8 mouse cellular contexts compared by ENCODE assay signal in genomic region chr7:49399314-49399713, GRCm38 (mm10).
DNase-seq lines count a peak whose midpoint lies in the region; ATAC-seq and TF ChIP-seq lines count a peak whose summit lies in the region.

No protein-coding gene starts in this region.

- H3K79me2 ChIP-seq in C2C12 (ENCODE audit: control insufficient read depth, insufficient read depth) = no peaks in the 10 kb centered on the region

- ATAC-seq in neutrophil, adult 5-6 weeks (ENCODE audit: extremely low read depth, insufficient number of reproducible peaks, low FRiP score, poor library complexity, severe bottlenecking) = peak; percentile 60; the same call in 1 of the 2 replicates

- no peaks in the 10 kb centered on the region for H3K36me3 ChIP-seq in C2C12 (ENCODE audit: control insufficient read depth, insufficient read depth)

- 43% methylated on average over 2 of the region's 2 CpGs for WGBS in lung, adult 2 months

- no peak overlapping the region for H3ac ChIP-seq in C2C12 (ENCODE audit: control insufficient read depth, insufficient read length, low read depth)

- no peak overlapping the region for H3K4me3 ChIP-seq in C2C12 (ENCODE audit: insufficient read depth, poor library complexity, severe bottlenecking)
- no peak overlapping the region for H3K4me3 ChIP-seq in lung, adult 2 months (replicated peaks; ENCODE audit: extremely low read depth, low read depth, low read length)

- peaks cover 8% of the 10 kb centered on the region; the same call in 1 of the 2 replicates for H3K4me1 ChIP-seq in lung, adult 2 months (ENCODE audit: control insufficient read depth, insufficient read depth, low read length)

- no peak for TF ChIP-seq POLR2A in lung, adult 2 months (IDR thresholded peaks at IDR 0.05; ENCODE audit: borderline replicate concordance, extremely low read depth, low read depth, low read length)

- intact Hi-C loops in heart, postnatal 36 days (cut with DNase I) = loop anchor here (2.0 to 5.0 kb wide), 2 partner anchors 27 to 57 kb away; no protein-coding TSS in a partner anchor

- H3K79me3 ChIP-seq in C2C12 (ENCODE audit: low read depth) = no peaks in the 10 kb centered on the region

- peak; percentile 26 for TF ChIP-seq CTCF in C2C12 (IDR thresholded peaks at IDR 0.05; ENCODE audit: control insufficient read depth, insufficient read depth, insufficient read length)
- peak; percentile 50 for TF ChIP-seq CTCF in lung, adult 2 months (IDR thresholded peaks at IDR 0.05; ENCODE audit: insufficient read depth, low read length)

- H3K27me3 ChIP-seq in C2C12 (ENCODE audit: control insufficient read depth, insufficient read depth, insufficient read length) = no peaks in the 10 kb centered on the region

- peak; percentile 52 for DNase-seq in Muller cell, postnatal 12 days (ENCODE audit: inconsistent ontology term)
- DNase-seq in cerebellum, postnatal 14 days = peak; percentile 80 to 82
- DNase-seq in heart, postnatal 36 days = peak; percentile 43 to 49
- peak; percentile 66 to 74 for DNase-seq in kidney, postnatal 4 days
- DNase-seq in lung, adult 2 months = no peak
- DNase-seq in thymus, postnatal 10 days (ENCODE audit: low spot score in 2 of 2) = peak; percentile 37 to 64

TF ChIP-seq in C2C12, 6 proteins besides CTCF, POLR2A, EP300 and RAD21:
- no peak for TF ChIP-seq FOSL1 (IDR thresholded peaks at IDR 0.05; ENCODE audit: insufficient read depth, low read length, poor library complexity, severe bottlenecking)
- TF ChIP-seq USF1 (IDR thresholded peaks at IDR 0.05; ENCODE audit: low read depth) = no peak
- TF ChIP-seq MYOG (IDR thresholded peaks at IDR 0.05; ENCODE audit: control insufficient read depth, extremely low read depth, insufficient read length) = no peak
- TF ChIP-seq CEBPB (IDR thresholded peaks at IDR 0.05; ENCODE audit: low read depth) = no peak
- TF ChIP-seq MYOD1 (IDR thresholded peaks at IDR 0.05; ENCODE audit: control insufficient read depth, insufficient read length, low read depth) = no peak
- no peak for TF ChIP-seq MAX (IDR thresholded peaks at IDR 0.05)
